Mouse (Mus musculus) brain, embryonic 14.5 days (tissue): Measurements from ENCODE around the gene Pkd2l1.

Experiments used
- CTCF ChIP-seq: fragments of 200-500 bp; IDR thresholded peaks from 2 replicates; pipeline ENCODE4 v1.5.1; 2012; ENCODE audit warnings: inconsistent platforms, mild to moderate bottlenecking, moderate library complexity, borderline replicate concordance; ENCODE audit not compliant: insufficient read depth, insufficient read length; ENCODE audit errors: extremely low read depth
- POLR2A ChIP-seq: fragments of 200-500 bp; IDR thresholded peaks from 2 replicates; pipeline ENCODE4 v1.6.1; 2012; ENCODE audit warnings: mild to moderate bottlenecking, inconsistent platforms, borderline replicate concordance; ENCODE audit not compliant: poor library complexity, insufficient read depth, insufficient read length, severe bottlenecking; ENCODE audit errors: extremely low read depth

DNA sequence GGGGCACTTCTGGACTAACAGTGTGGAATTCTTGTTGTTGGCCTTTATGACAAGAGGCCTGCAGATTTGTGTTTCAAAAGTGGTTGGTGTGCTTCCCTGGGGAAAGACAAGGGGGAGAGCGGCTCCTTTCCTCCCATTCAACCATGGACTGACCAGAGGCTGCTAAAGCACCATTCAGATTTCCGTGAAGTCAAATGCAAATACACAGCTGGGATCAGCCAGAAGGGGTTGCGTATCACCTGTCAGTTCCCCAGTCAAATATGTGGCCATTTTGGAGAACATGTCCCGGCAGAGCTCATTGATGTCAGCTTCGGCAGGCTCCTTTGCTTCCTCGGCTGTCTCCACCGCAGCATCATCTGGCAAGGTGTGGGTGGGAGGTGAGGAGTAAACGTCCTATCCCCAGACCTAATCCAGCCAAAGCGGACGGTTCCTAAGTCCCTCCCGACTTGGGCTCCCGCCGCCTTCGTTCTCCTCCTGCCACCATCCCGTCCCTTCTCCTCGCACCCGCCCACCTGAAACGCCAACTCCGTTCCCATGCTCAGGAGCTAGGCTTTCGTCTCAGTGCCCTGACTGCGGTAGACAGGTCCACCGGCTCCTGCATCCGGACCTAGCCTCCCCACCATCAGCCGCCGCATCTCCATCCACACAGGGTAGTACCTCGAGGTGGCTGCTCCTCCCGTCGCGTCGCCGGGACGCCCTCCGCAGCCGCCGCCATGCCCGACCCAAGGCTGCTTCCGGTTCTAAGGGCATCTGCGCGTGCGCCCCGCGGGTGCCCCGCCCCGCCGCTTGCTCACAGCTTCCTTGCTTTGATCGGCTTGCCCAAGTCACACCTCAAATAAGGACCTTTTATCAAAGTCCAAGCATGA lies 46.3 kb downstream of the Pkd2l1 start, which contains the start of gene Bloc1s2:
- peak; percentile 76 for TF ChIP-seq POLR2A
- no peak for TF ChIP-seq CTCF
